Mouse (Mus musculus): ENCODE data around the gene Snx10. TPM values are rescaled to one million over a fixed set of nuclear protein-coding genes. Genes with fewer than 3 reads are reported as not detected.
A peak's percentile ranks its signal among the peaks of the same experiment; 100 is the strongest.

The Snx10 gene
- polyA plus RNA-seq, 1 experiment from 2014 or later, result 17.3 TPM

- H3K27me3 ChIP-seq, result 0 out of 2 replicates have a peak, but pooled peaks cover 3% of the 10 kb centered on the region
- peak overlapping the region; percentile 53 for H3K4me3 ChIP-seq (replicated peaks)
- H3K4me1 ChIP-seq (replicated peaks), result peaks cover 30% of the 10 kb centered on the region
- H3K27ac ChIP-seq, result peak overlapping the region; percentile 65; the same call in 1 of the 2 replicates
- no peaks in the 10 kb centered on the region for H3K9me3 ChIP-seq
- H3K9ac ChIP-seq (replicated peaks), result peak overlapping the region; percentile 67; the same call in 1 of the 2 replicates
- ATAC-seq (ENCODE audit: insufficient number of reproducible peaks, insufficient read depth, low FRiP score, low TSS enrichment, low read depth), result no peak
- no peaks in the 10 kb centered on the region for H3K36me3 ChIP-seq
- 22% methylated on average over 3 of the region's 3 CpGs for WGBS
- H3K4me2 ChIP-seq, result peak overlapping the region; percentile 75
Measured at GRCm38 (mm10) chr6:51591844-51592243, 68.1 kb downstream of the Snx10 start.

- Histone ChIP-seq H3K27me3 (0 out of 2 replicates have a peak, but pooled peaks cover under 1% of the 10 kb centered on the region), H3K9ac (replicated peaks) (peak overlapping the region; percentile 67), H3K4me1 (replicated peaks) (peaks cover 28% of the 10 kb centered on the region), H3K4me3 (replicated peaks) (peak overlapping the region; percentile 53), H3K36me3 (no peaks in the 10 kb centered on the region), H3K9me3 (no peaks in the 10 kb centered on the region), H3K4me2 (peak overlapping the region; percentile 75), H3K27ac (peak overlapping the region; percentile 65)
- peak; percentile 88 for ATAC-seq (ENCODE audit: insufficient number of reproducible peaks, insufficient read depth, low FRiP score, low TSS enrichment, low read depth)
- WGBS, result under 1% methylated on average over 45 of the region's 45 CpGs
Measured at GRCm38 (mm10) chr6:51592356-51593115, 68.8 kb downstream of the Snx10 start.

- no peak overlapping the region for H3K9ac ChIP-seq (replicated peaks)
- 59% methylated on average over 10 of the region's 10 CpGs for WGBS
- H3K36me3 ChIP-seq, result no peaks in the 10 kb centered on the region
- H3K27ac ChIP-seq, result no peak overlapping the region
- no peak for ATAC-seq (ENCODE audit: insufficient number of reproducible peaks, insufficient read depth, low FRiP score, low TSS enrichment, low read depth)
- H3K9me3 ChIP-seq, result no peaks in the 10 kb centered on the region
- no peaks in the 10 kb centered on the region for H3K27me3 ChIP-seq
- H3K4me2 ChIP-seq, result no peak overlapping the region
- no peak overlapping the region for H3K4me3 ChIP-seq (replicated peaks)
- H3K4me1 ChIP-seq (replicated peaks), result peaks cover 19% of the 10 kb centered on the region
Measured at GRCm38 (mm10) chr6:51593446-51594035, 69.8 kb downstream of the Snx10 start.

- Histone ChIP-seq H3K27me3 (no peaks in the 10 kb centered on the region), H3K4me2 (no peak overlapping the region), H3K9me3 (no peaks in the 10 kb centered on the region), H3K36me3 (no peaks in the 10 kb centered on the region), H3K9ac (replicated peaks) (no peak overlapping the region), H3K4me1 (replicated peaks) (peaks cover 12% of the 10 kb centered on the region), H3K4me3 (replicated peaks) (no peak overlapping the region), H3K27ac (no peak overlapping the region)
- WGBS, result 61% methylated on average over 4 of the region's 4 CpGs
- no peak for ATAC-seq (ENCODE audit: insufficient number of reproducible peaks, insufficient read depth, low FRiP score, low TSS enrichment, low read depth)
Measured at GRCm38 (mm10) chr6:51594516-51594915, 70.8 kb downstream of the Snx10 start.

- Histone ChIP-seq H3K36me3 (no peaks in the 10 kb centered on the region), H3K4me2 (no peak overlapping the region), H3K4me3 (replicated peaks) (no peak overlapping the region), H3K4me1 (replicated peaks) (peaks cover 9% of the 10 kb centered on the region; the same call in 1 of the 2 replicates), H3K9me3 (0 out of 2 replicates have a peak, but pooled peaks cover 5% of the 10 kb centered on the region), H3K27me3 (no peaks in the 10 kb centered on the region), H3K27ac (no peak overlapping the region), H3K9ac (replicated peaks) (no peak overlapping the region)
- WGBS, result 73% methylated on average over 7 of the region's 7 CpGs
- no peak for ATAC-seq (ENCODE audit: insufficient number of reproducible peaks, insufficient read depth, low FRiP score, low TSS enrichment, low read depth)
Measured at GRCm38 (mm10) chr6:51598058-51598457, 74.4 kb downstream of the Snx10 start.

GRCm38 (mm10) chr6:51600412-51600811, 76.7 kb downstream of the Snx10 start:
- 76% methylated on average over 9 of the region's 9 CpGs for WGBS
- ATAC-seq (ENCODE audit: insufficient number of reproducible peaks, insufficient read depth, low FRiP score, low TSS enrichment, low read depth), result no peak
- H3K27ac ChIP-seq, result no peak overlapping the region

GRCm38 (mm10) chr6:51602341-51602740, 78.6 kb downstream of the Snx10 start:
- Histone ChIP-seq H3K9ac (replicated peaks) (no peak overlapping the region), H3K9me3 (0 out of 2 replicates have a peak, but pooled peaks cover 5% of the 10 kb centered on the region), H3K4me1 (replicated peaks) (0 out of 2 replicates have a peak, but pooled peaks cover 4% of the 10 kb centered on the region), H3K27me3 (peaks cover 4% of the 10 kb centered on the region; the same call in 1 of the 2 replicates), H3K4me3 (replicated peaks) (no peak overlapping the region), H3K27ac (no peak overlapping the region), H3K36me3 (no peaks in the 10 kb centered on the region), H3K4me2 (no peak overlapping the region)
- 76% methylated on average over 1 of the region's 1 CpGs for WGBS
- no peak for ATAC-seq (ENCODE audit: insufficient number of reproducible peaks, insufficient read depth, low FRiP score, low TSS enrichment, low read depth)

More at GRCm38 (mm10) chr6:51600412-51600811, 76.7 kb downstream of the Snx10 start:
- Histone ChIP-seq H3K9me3 (0 out of 2 replicates have a peak, but pooled peaks cover 5% of the 10 kb centered on the region), H3K4me2 (no peak overlapping the region), H3K4me1 (replicated peaks) (0 out of 2 replicates have a peak, but pooled peaks cover 4% of the 10 kb centered on the region), H3K4me3 (replicated peaks) (no peak overlapping the region), H3K9ac (replicated peaks) (no peak overlapping the region), H3K36me3 (no peaks in the 10 kb centered on the region), H3K27me3 (no peaks in the 10 kb centered on the region)

- 88% methylated on average over 10 of the region's 10 CpGs for WGBS
- no peak overlapping the region for H3K9ac ChIP-seq (replicated peaks)
- H3K36me3 ChIP-seq, result no peaks in the 10 kb centered on the region
- no peak overlapping the region for H3K27ac ChIP-seq
- ATAC-seq (ENCODE audit: insufficient number of reproducible peaks, insufficient read depth, low FRiP score, low TSS enrichment, low read depth), result no peak
- H3K4me1 ChIP-seq (replicated peaks), result 0 out of 2 replicates have a peak, but pooled peaks cover 4% of the 10 kb centered on the region
- no peak overlapping the region for H3K4me2 ChIP-seq
- H3K9me3 ChIP-seq, result 0 out of 2 replicates have a peak, but pooled peaks cover 5% of the 10 kb centered on the region
- no peak overlapping the region for H3K4me3 ChIP-seq (replicated peaks)
- H3K27me3 ChIP-seq, result peaks cover 4% of the 10 kb centered on the region; the same call in 1 of the 2 replicates
Measured at GRCm38 (mm10) chr6:51603691-51604090, 80.0 kb downstream of the Snx10 start.

- Histone ChIP-seq H3K27me3 (peaks cover 4% of the 10 kb centered on the region; the same call in 1 of the 2 replicates), H3K4me2 (no peak overlapping the region), H3K4me1 (replicated peaks) (no peaks in the 10 kb centered on the region), H3K9me3 (0 out of 2 replicates have a peak, but pooled peaks cover 5% of the 10 kb centered on the region), H3K4me3 (replicated peaks) (no peak overlapping the region), H3K9ac (replicated peaks) (no peak overlapping the region), H3K27ac (no peak overlapping the region), H3K36me3 (no peaks in the 10 kb centered on the region)
- WGBS, result 88% methylated on average over 4 of the region's 4 CpGs
- no peak for ATAC-seq (ENCODE audit: insufficient number of reproducible peaks, insufficient read depth, low FRiP score, low TSS enrichment, low read depth)
Measured at GRCm38 (mm10) chr6:51606245-51606644, 82.5 kb downstream of the Snx10 start.

GRCm38 (mm10) chr6:51606803-51607202, 83.1 kb downstream of the Snx10 start:
- no peaks in the 10 kb centered on the region for H3K4me1 ChIP-seq (replicated peaks)
- peaks cover 9% of the 10 kb centered on the region; the same call in 1 of the 2 replicates for H3K27me3 ChIP-seq
- no peak overlapping the region for H3K9ac ChIP-seq (replicated peaks)
- H3K27ac ChIP-seq, result no peak overlapping the region
- 0 out of 2 replicates have a peak, but pooled peaks cover 5% of the 10 kb centered on the region for H3K9me3 ChIP-seq
- no peak overlapping the region for H3K4me3 ChIP-seq (replicated peaks)
- no peaks in the 10 kb centered on the region for H3K36me3 ChIP-seq
- no peak overlapping the region for H3K4me2 ChIP-seq
- 27% methylated on average over 7 of the region's 7 CpGs for WGBS
- ATAC-seq (ENCODE audit: insufficient number of reproducible peaks, insufficient read depth, low FRiP score, low TSS enrichment, low read depth), result no peak

GRCm38 (mm10) chr6:51611621-51612020, 87.9 kb downstream of the Snx10 start:
- Histone ChIP-seq H3K4me2 (no peak overlapping the region), H3K9ac (replicated peaks) (no peak overlapping the region), H3K27me3 (peaks cover 18% of the 10 kb centered on the region), H3K4me3 (replicated peaks) (no peak overlapping the region), H3K36me3 (no peaks in the 10 kb centered on the region), H3K4me1 (replicated peaks) (peaks cover 11% of the 10 kb centered on the region; the same call in 1 of the 2 replicates), H3K9me3 (no peaks in the 10 kb centered on the region), H3K27ac (no peak overlapping the region)
- WGBS, result 94% methylated on average over 4 of the region's 4 CpGs
- no peak for ATAC-seq (ENCODE audit: insufficient number of reproducible peaks, insufficient read depth, low FRiP score, low TSS enrichment, low read depth)
